ENCODE assay signal across 8 mouse cellular contexts in genomic region chr9:98956591-98957381, GRCm38 (mm10). TPM values are rescaled to one million over a fixed set of nuclear protein-coding genes. Genes with fewer than 3 reads are reported as not detected.
DNase-seq lines count a peak whose midpoint lies in the region; ATAC-seq and TF ChIP-seq lines count a peak whose summit lies in the region.

No protein-coding gene starts in this region.

- no peaks in the 10 kb centered on the region for H3K9me3 ChIP-seq in lung, embryonic 16.5 days (ENCODE audit: control insufficient read depth, low read length)
- H3K9me3 ChIP-seq in heart, postnatal 0 days (replicated peaks; ENCODE audit: control insufficient read depth, low read length) = no peaks in the 10 kb centered on the region
- H3K9me3 ChIP-seq in limb, embryonic 15.5 days = no peaks in the 10 kb centered on the region

- H3K9ac ChIP-seq in lung, embryonic 16.5 days (ENCODE audit: low read length) = no peak overlapping the region
- no peak overlapping the region for H3K9ac ChIP-seq in heart, postnatal 0 days (replicated peaks; ENCODE audit: low read depth, low read length)
- H3K9ac ChIP-seq in limb, embryonic 15.5 days = peak overlapping the region; percentile 17; the same call in 1 of the 2 replicates

- H3K4me1 ChIP-seq in lung, embryonic 16.5 days (replicated peaks; ENCODE audit: control insufficient read depth, insufficient read depth, low read length) = peaks cover 20% of the 10 kb centered on the region
- peaks cover 23% of the 10 kb centered on the region for H3K4me1 ChIP-seq in heart, postnatal 0 days (ENCODE audit: control insufficient read depth, insufficient read depth)
- H3K4me1 ChIP-seq in limb, embryonic 15.5 days = peaks cover 40% of the 10 kb centered on the region
- peaks cover 22% of the 10 kb centered on the region for H3K4me1 ChIP-seq in small intestine, adult 2 months (ENCODE audit: control insufficient read depth, insufficient read depth, insufficient read length, low read length)

- TF ChIP-seq POLR2A in small intestine, adult 2 months (IDR thresholded peaks at IDR 0.05; ENCODE audit: low read depth, low read length) = no peak

- no peak for TF ChIP-seq EP300 in heart, postnatal 0 days (IDR thresholded peaks at IDR 0.05; ENCODE audit: low read depth)

- peak; percentile 46; the same call in 1 of the 2 replicates for ATAC-seq in lung, embryonic 16.5 days (ENCODE audit: low read depth)
- no peak for ATAC-seq in heart, postnatal 0 days (ENCODE audit: insufficient read depth, low read depth)
- ATAC-seq in limb, embryonic 15.5 days (ENCODE audit: insufficient number of reproducible peaks, low FRiP score, low TSS enrichment, low read depth) = no peak

- no peak for DNase-seq in lung, postnatal 25 days (ENCODE audit: low spot score)
- peak; percentile 74 for DNase-seq in embryo, embryonic 11 days
- no peak for DNase-seq in heart, postnatal 0 days (ENCODE audit: low spot score)
- no peak for DNase-seq in spleen, adult 18-20 months
- no peak for DNase-seq in left cerebral cortex, adult 18-20 months (ENCODE audit: low spot score in 2 of 2)

- H3K4me2 ChIP-seq in lung, embryonic 16.5 days (ENCODE audit: low read depth, low read length) = peak overlapping the region; percentile 70
- H3K4me2 ChIP-seq in heart, postnatal 0 days (ENCODE audit: low read depth, low read length) = peak overlapping the region; percentile 77
- H3K4me2 ChIP-seq in limb, embryonic 15.5 days = peak overlapping the region; percentile 90

- no peak overlapping the region for H3K27ac ChIP-seq in lung, embryonic 16.5 days (ENCODE audit: low read length)
- H3K27ac ChIP-seq in heart, postnatal 0 days (ENCODE audit: low read depth) = no peak overlapping the region
- no peak overlapping the region for H3K27ac ChIP-seq in limb, embryonic 15.5 days
- H3K27ac ChIP-seq in small intestine, adult 2 months (ENCODE audit: insufficient read depth, low read depth, low read length) = no peak overlapping the region

- TF ChIP-seq CTCF in heart, postnatal 0 days (IDR thresholded peaks at IDR 0.05; ENCODE audit: low read depth) = no peak
- TF ChIP-seq CTCF in small intestine, adult 2 months (IDR thresholded peaks at IDR 0.05; ENCODE audit: extremely low read depth, insufficient read length, insufficient replicate concordance, low read depth, low read length) = no peak

- H3K36me3 ChIP-seq in lung, embryonic 16.5 days (ENCODE audit: control insufficient read depth, insufficient read depth, low read length) = no peaks in the 10 kb centered on the region
- H3K36me3 ChIP-seq in heart, postnatal 0 days (replicated peaks; ENCODE audit: control insufficient read depth, insufficient read depth, low read length) = no peaks in the 10 kb centered on the region
- no peaks in the 10 kb centered on the region for H3K36me3 ChIP-seq in limb, embryonic 15.5 days
- H3K36me3 ChIP-seq in small intestine, adult 2 months (ENCODE audit: control insufficient read depth, insufficient read depth, low read length) = no peaks in the 10 kb centered on the region

- WGBS in lung, embryonic 16.5 days = under 1% methylated on average over 68 of the region's 80 CpGs
- WGBS in heart, postnatal 0 days = under 1% methylated on average over 74 of the region's 80 CpGs
- under 1% methylated on average over 78 of the region's 80 CpGs for WGBS in limb, embryonic 15.5 days
- WGBS in small intestine, adult 2 months = 2% methylated on average over 80 of the region's 80 CpGs

- H3K27me3 ChIP-seq in lung, embryonic 16.5 days (ENCODE audit: control insufficient read depth, insufficient read depth, low read depth, low read length) = peaks cover 93% of the 10 kb centered on the region
- H3K27me3 ChIP-seq in heart, postnatal 0 days (ENCODE audit: control insufficient read depth, insufficient read depth, low read length) = peaks cover 100% of the 10 kb centered on the region
- peaks cover 96% of the 10 kb centered on the region for H3K27me3 ChIP-seq in limb, embryonic 15.5 days
- peaks cover 93% of the 10 kb centered on the region for H3K27me3 ChIP-seq in small intestine, adult 2 months (ENCODE audit: control insufficient read depth, insufficient read depth, low read length)

- H3K4me3 ChIP-seq in lung, embryonic 16.5 days (ENCODE audit: low read length) = peak overlapping the region; percentile 48
- peak overlapping the region; percentile 55 for H3K4me3 ChIP-seq in heart, postnatal 0 days (ENCODE audit: low read depth, low read length)
- peak overlapping the region; percentile 46 for H3K4me3 ChIP-seq in limb, embryonic 15.5 days
- peak overlapping the region; percentile 49 for H3K4me3 ChIP-seq in small intestine, adult 2 months (ENCODE audit: low read depth, low read length)

RNA-seq across cellular contexts. Expression of gene Foxl2, which starts 1.7 kb away (rescaled TPM):
- polyA plus RNA-seq in lung, embryonic 16.5 days (2015; fragmentation: Nextera tagmentation; extraction: Ambion mirVana) = not detected in 2 replicates
- not detected in 2 replicates for total RNA-seq in heart, postnatal 0 days (2014; rRNA removed; ENCODE audit: low replicate concordance)
- polyA plus RNA-seq in heart, postnatal 0 days (2015; fragmentation: Nextera tagmentation; extraction: Ambion mirVana) = not detected in 2 replicates
- polyA plus RNA-seq in limb, embryonic 15.5 days (2015; fragmentation: Nextera tagmentation; extraction: Ambion mirVana) = 0.05 and 0.12 TPM in 2 replicates
- polyA plus RNA-seq in small intestine, adult 2 months (2012; rRNA removed) = 0.08 TPM in 1 of 2 replicates, not detected in the other
- total RNA-seq in left cerebral cortex, adult 18-20 months (2021) = under 1 TPM; 0.82 to 0.95 TPM

RNA-seq across cellular contexts. Expression of gene Faim, which starts 29.4 kb away (rescaled TPM):
- 37.6 and 38.7 TPM in 2 replicates for polyA plus RNA-seq in lung, embryonic 16.5 days (2015; fragmentation: Nextera tagmentation; extraction: Ambion mirVana)
- total RNA-seq in heart, postnatal 0 days (2014; rRNA removed; ENCODE audit: low replicate concordance) = 4.7 and 6.3 TPM in 2 replicates
- polyA plus RNA-seq in heart, postnatal 0 days (2015; fragmentation: Nextera tagmentation; extraction: Ambion mirVana) = 24.3 and 25.3 TPM in 2 replicates
- polyA plus RNA-seq in limb, embryonic 15.5 days (2015; fragmentation: Nextera tagmentation; extraction: Ambion mirVana) = 33.0 and 34.0 TPM in 2 replicates
- 0.85 and 1.2 TPM in 2 replicates for polyA plus RNA-seq in small intestine, adult 2 months (2012; rRNA removed)
- 10 to 100 TPM; 34.3 to 41.1 TPM for total RNA-seq in left cerebral cortex, adult 18-20 months (2021)

RNA-seq across cellular contexts. Expression of gene 7420426K07Rik, which starts 53.9 kb away (rescaled TPM):
- not detected in 2 replicates for polyA plus RNA-seq in lung, embryonic 16.5 days (2015; fragmentation: Nextera tagmentation; extraction: Ambion mirVana)
- total RNA-seq in heart, postnatal 0 days (2014; rRNA removed; ENCODE audit: low replicate concordance) = not detected in 2 replicates
- not detected in 2 replicates for polyA plus RNA-seq in heart, postnatal 0 days (2015; fragmentation: Nextera tagmentation; extraction: Ambion mirVana)
- not detected in 2 replicates for polyA plus RNA-seq in limb, embryonic 15.5 days (2015; fragmentation: Nextera tagmentation; extraction: Ambion mirVana)
- not detected in 2 replicates for polyA plus RNA-seq in small intestine, adult 2 months (2012; rRNA removed)
- not detected for total RNA-seq in left cerebral cortex, adult 18-20 months (2021)

Comparison
In these comparisons a context has a peak if more than half of its experiments do, and no peak if none do; other contexts are left out.
1. RNA of gene Faim, which starts 29.4 kb away (polyA plus RNA-seq): 37.6 to 38.7 TPM in lung, embryonic 16.5 days, 33.0 to 34.0 TPM in limb, embryonic 15.5 days and 24.3 to 25.3 TPM in heart, postnatal 0 days; 0.85 to 1.2 TPM in small intestine, adult 2 months; every median in the first group is over 10 times any median in the second.
2. Peak in every context shown above with its lines, with median percentiles within 50 percentile points of each other: H3K4me2 ChIP-seq and H3K4me3 ChIP-seq.